Mouse (Mus musculus) hindbrain, embryonic 14.5 days (tissue): ENCODE data around the gene Med27. TPM values are rescaled to one million over a fixed set of nuclear protein-coding genes. Genes with fewer than 3 reads are reported as not detected.

Experiments
- ATAC-seq: fragments of 200-750 bp; cut with Nextera tagmentation; 2 replicates; pipeline ENCODE4 v1.8.0; 2017; ENCODE audit warnings: moderate number of reproducible peaks, mild to moderate bottlenecking, moderate TSS enrichment, moderate library complexity; ENCODE audit not compliant: low FRiP score
- DNase-seq: peaks from one replicate; pipeline ENCODE4 v3.0.0-alpha.2; 2015; ENCODE audit warnings: low spot score
- H3K27ac ChIP-seq: fragments of 300-500 bp; sonication (generic); 2 replicates; pipeline ENCODE4 v1.5.1; 2014; ENCODE audit warnings: mild to moderate bottlenecking, moderate library complexity
- H3K27me3 ChIP-seq: fragments of 300-500 bp; sonication (generic); 2 replicates; pipeline ENCODE4 v1.6.1; 2014; ENCODE audit warnings: mild to moderate bottlenecking, low read length, mixed read lengths; ENCODE audit not compliant: control insufficient read depth, insufficient read depth
- H3K36me3 ChIP-seq: fragments of 300-500 bp; sonication (generic); replicated peaks from 2 replicates; pipeline ENCODE4 v1.6.1; 2014; ENCODE audit not compliant: control insufficient read depth, insufficient read depth
- H3K4me1 ChIP-seq: fragments of 300-500 bp; sonication (generic); replicated peaks from 2 replicates; pipeline ENCODE4 v1.6.1; 2014; ENCODE audit warnings: antibody characterized with exemption, low read length, mixed read lengths; ENCODE audit not compliant: control insufficient read depth, insufficient read depth
- H3K4me2 ChIP-seq: fragments of 300-500 bp; sonication (generic); replicated peaks from 2 replicates; pipeline ENCODE4 v1.6.1; 2014; ENCODE audit warnings: mild to moderate bottlenecking, moderate library complexity
- H3K4me3 ChIP-seq: fragments of 300-500 bp; sonication (generic); replicated peaks from 2 replicates; pipeline ENCODE4 v1.5.1; 2014; ENCODE audit warnings: mild to moderate bottlenecking, low read length
- H3K9ac ChIP-seq: fragments of 300-500 bp; sonication (generic); 2 replicates; pipeline ENCODE4 v1.6.1; 2014
- H3K9me3 ChIP-seq: fragments of 300-500 bp; sonication (generic); 2 replicates; pipeline ENCODE4 v1.6.1; 2016; ENCODE audit warnings: low read length; ENCODE audit not compliant: control insufficient read depth
- WGBS: fragments of 180-500 bp; shearing (Covaris S2); extraction: QIAGEN DNeasy Blood & Tissue Kit; methylation state at CpG from one replicate; pipeline ENCODE4 v1.1.7; 2014; 5-methylcytosine and 5-hydroxymethylcytosine counted together
- polyA plus RNA-seq: library from polyadenylated mRNA; unstranded; fragments of >200 nt; fragmentation: Nextera tagmentation; extraction: Ambion mirVana; gene quantifications from 2 replicates; pipeline ENCODE4 v1.2.1, GENCODE M21; 2014

Med27 gene
- polyA plus RNA-seq, 1 experiment from 2014 or later, result 71.9 TPM

DNA sequence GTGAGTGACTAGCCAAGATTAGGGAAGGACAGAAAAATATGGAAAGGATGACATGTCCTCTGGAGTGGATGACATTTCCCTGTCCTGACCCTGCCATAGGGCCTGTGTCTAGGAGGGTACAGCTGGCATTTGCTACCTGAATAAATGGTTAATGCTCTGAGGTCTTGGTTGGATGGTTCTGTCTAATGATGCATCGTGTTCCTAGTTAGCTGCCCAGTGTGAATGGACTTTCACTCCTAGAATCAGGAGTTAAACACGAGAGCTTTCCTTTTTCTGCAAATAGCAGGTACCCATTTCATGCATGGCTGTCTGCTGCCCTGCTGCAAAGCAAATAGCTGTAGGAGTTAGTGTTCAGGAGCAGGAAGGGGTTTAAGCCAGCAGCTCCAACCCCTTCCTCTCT is 141.0 kb downstream of the Med27 start:
- Histone ChIP-seq H3K27ac (no peak overlapping the region), H3K27me3 (no peaks in the 10 kb centered on the region), H3K9ac (no peak overlapping the region), H3K4me1 (peaks cover 31% of the 10 kb centered on the region), H3K4me2 (no peak overlapping the region), H3K36me3 (no peaks in the 10 kb centered on the region), H3K4me3 (no peak overlapping the region), H3K9me3 (no peaks in the 10 kb centered on the region)
- DNase-seq, result no peak
- WGBS, result 57% methylated on average over 2 of the region's 2 CpGs
- no peak for ATAC-seq

- Histone ChIP-seq H3K36me3 (no peaks in the 10 kb centered on the region), H3K9me3 (no peaks in the 10 kb centered on the region), H3K27ac (peak overlapping the region; percentile 52), H3K4me3 (no peak overlapping the region), H3K4me2 (no peak overlapping the region), H3K27me3 (no peaks in the 10 kb centered on the region), H3K9ac (peak overlapping the region; percentile 21; the same call in 1 of the 2 replicates), H3K4me1 (peaks cover 36% of the 10 kb centered on the region)
- ATAC-seq (no peak), DNase-seq (no peak)
- WGBS, result 63% methylated on average over 13 of the region's 13 CpGs
Observed at GRCm38 (mm10) chr2:29488379-29489236, 142.0 kb downstream of the Med27 start.

GRCm38 (mm10) chr2:29491656-29492055 is 145.0 kb downstream of the Med27 start:
- no peaks in the 10 kb centered on the region for H3K9me3 ChIP-seq
- no peak for DNase-seq
- H3K4me2 ChIP-seq, result no peak overlapping the region
- H3K4me3 ChIP-seq, result no peak overlapping the region
- peaks cover 52% of the 10 kb centered on the region for H3K4me1 ChIP-seq
- H3K9ac ChIP-seq, result no peak overlapping the region; the same call in 1 of the 2 replicates
- WGBS, result 68% methylated on average over 6 of the region's 6 CpGs
- H3K36me3 ChIP-seq, result no peaks in the 10 kb centered on the region
- H3K27ac ChIP-seq, result no peak overlapping the region
- ATAC-seq, result no peak
- H3K27me3 ChIP-seq, result no peaks in the 10 kb centered on the region

DNA sequence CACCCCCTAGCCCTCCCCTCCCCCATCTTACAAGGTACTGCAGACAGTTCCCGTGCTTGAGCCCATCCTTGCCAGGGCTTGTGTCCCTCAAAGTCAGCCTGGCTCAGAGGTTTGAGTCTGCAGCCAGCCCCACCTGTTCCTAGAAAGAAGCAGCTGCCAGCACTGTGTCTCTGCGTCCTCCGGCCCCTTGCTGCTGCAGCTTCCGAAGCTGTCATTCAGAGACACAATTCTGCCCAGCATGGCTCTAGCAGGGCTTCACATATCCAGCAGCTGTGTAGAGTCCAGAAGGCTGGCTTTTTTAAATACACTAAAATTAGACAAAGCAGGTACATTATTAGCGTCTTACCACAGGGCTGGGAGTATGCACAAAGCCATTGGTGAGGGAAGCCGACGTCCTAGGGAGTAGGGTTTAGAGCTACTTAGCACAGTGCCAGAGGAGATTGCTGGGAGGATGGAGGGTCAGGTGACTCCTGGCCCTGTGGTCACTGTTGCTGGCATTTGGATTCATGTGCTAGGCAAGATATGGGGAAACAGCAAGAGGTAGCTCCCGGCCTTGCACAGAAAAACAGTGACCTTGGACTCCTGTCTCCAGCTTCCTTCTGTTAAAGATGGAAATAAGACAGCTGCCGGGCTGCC is 146.9 kb downstream of the Med27 start:
- peak overlapping the region; percentile 16 for H3K27ac ChIP-seq
- no peak overlapping the region for H3K4me2 ChIP-seq
- H3K27me3 ChIP-seq, result no peaks in the 10 kb centered on the region
- DNase-seq, result no peak
- no peak overlapping the region for H3K9ac ChIP-seq
- peaks cover 40% of the 10 kb centered on the region for H3K4me1 ChIP-seq
- peak; percentile 35 for ATAC-seq
- H3K36me3 ChIP-seq, result no peaks in the 10 kb centered on the region
- no peak overlapping the region for H3K4me3 ChIP-seq
- no peaks in the 10 kb centered on the region for H3K9me3 ChIP-seq
- WGBS, result 18% methylated on average over 9 of the region's 9 CpGs

DNA sequence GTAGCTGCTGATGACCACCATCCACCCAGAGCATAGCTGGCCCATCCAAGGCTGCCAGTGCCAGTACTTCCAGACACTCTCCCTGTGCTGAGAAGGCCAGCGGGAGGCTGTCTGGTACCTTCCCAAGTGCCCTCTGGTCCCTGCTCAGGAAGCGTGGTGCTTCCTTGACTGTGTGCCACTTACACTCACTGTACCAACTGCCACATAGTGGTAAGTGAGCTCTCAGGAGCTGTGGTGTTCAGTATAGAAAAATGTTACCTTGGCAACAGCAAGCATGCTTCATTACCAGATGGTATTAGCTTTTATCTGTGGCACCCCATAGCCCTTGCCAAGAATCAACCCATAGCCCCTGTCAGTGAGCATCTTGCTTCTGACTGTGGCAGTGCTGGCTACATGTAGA is 148.7 kb downstream of the Med27 start:
- peak; percentile 41; the same call in 1 of the 2 replicates for ATAC-seq
- Histone ChIP-seq H3K27ac (0 out of 2 replicates have a peak overlapping the region, but pooled peaks have one; percentile 12), H3K4me2 (no peak overlapping the region), H3K4me3 (no peak overlapping the region), H3K9me3 (no peaks in the 10 kb centered on the region), H3K27me3 (no peaks in the 10 kb centered on the region), H3K9ac (0 out of 2 replicates have a peak overlapping the region, but pooled peaks have one; percentile 10), H3K4me1 (peaks cover 30% of the 10 kb centered on the region), H3K36me3 (no peaks in the 10 kb centered on the region)
- no peak for DNase-seq
- WGBS, result 62% methylated on average over 2 of the region's 2 CpGs

GRCm38 (mm10) chr2:29500601-29501350 is 154.2 kb downstream of the Med27 start:
- WGBS, result 48% methylated on average over 9 of the region's 9 CpGs
- Histone ChIP-seq H3K27ac (no peak overlapping the region), H3K9me3 (no peaks in the 10 kb centered on the region), H3K4me1 (peaks cover 2% of the 10 kb centered on the region; the same call in 1 of the 2 replicates), H3K4me2 (no peak overlapping the region), H3K4me3 (no peak overlapping the region), H3K27me3 (no peaks in the 10 kb centered on the region), H3K9ac (no peak overlapping the region), H3K36me3 (no peaks in the 10 kb centered on the region)
- DNase-seq, result no peak
- no peak for ATAC-seq

DNA sequence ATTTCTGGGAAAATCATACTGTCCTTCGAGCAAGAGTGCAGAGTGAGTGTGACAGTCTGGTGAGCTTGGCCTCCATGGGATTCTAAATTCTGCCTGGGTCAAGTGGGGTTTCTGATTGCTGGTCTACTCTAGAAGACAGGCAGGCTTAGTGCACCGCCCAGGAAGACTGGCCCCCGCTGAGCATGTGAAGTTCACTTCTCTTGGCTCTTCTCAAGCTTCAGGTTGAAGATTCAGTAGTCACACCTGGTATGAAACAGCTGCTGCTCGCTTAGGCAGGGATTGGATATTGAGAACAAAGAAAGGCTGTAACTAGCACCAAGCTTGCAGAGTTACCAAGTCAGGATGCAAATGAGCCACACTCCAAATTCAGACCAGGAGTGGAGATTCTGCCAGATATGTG is 154.8 kb downstream of the Med27 start:
- no peaks in the 10 kb centered on the region for H3K4me1 ChIP-seq
- 86% methylated on average over 4 of the region's 4 CpGs for WGBS

GRCm38 (mm10) chr2:29504848-29505247 is 158.2 kb downstream of the Med27 start:
- H3K36me3 ChIP-seq, result 0 out of 2 replicates have a peak, but pooled peaks cover under 1% of the 10 kb centered on the region
- H3K9me3 ChIP-seq, result no peaks in the 10 kb centered on the region
- WGBS, result 64% methylated on average over 6 of the region's 6 CpGs
- no peaks in the 10 kb centered on the region for H3K27me3 ChIP-seq
- ATAC-seq, result no peak
- H3K4me2 ChIP-seq, result no peak overlapping the region
- no peak overlapping the region for H3K4me3 ChIP-seq
- H3K4me1 ChIP-seq, result no peaks in the 10 kb centered on the region
- H3K9ac ChIP-seq, result no peak overlapping the region
- no peak overlapping the region for H3K27ac ChIP-seq
- no peak for DNase-seq

More for the DNA sequence above, 154.8 kb downstream of the Med27 start:
- no peaks in the 10 kb centered on the region for H3K36me3 ChIP-seq
- no peaks in the 10 kb centered on the region for H3K9me3 ChIP-seq
- H3K27me3 ChIP-seq, result no peaks in the 10 kb centered on the region
- no peak overlapping the region for H3K4me2 ChIP-seq
- no peak overlapping the region for H3K27ac ChIP-seq
- H3K9ac ChIP-seq, result no peak overlapping the region
- ATAC-seq (no peak), DNase-seq (no peak)
- no peak overlapping the region for H3K4me3 ChIP-seq

DNA sequence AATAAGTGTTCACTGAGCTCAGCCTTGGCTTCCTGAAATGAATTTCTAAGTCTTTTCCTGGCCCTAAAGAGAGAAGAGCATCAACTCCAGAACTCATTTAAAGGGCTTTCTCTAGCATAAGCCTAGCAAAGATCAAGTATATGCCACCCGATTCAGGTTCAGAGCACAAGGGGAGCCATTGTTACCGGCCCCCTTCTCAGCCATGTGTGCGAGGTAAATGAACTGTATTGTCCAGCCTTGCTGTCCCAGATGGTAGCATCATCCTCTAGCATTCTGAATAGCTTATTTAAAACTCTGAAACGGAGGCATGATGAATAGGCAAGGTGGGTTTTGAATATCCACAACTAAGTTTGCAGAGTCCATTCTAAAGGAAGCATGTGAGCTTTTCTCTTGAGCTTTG is 159.8 kb downstream of the Med27 start:
- H3K4me3 ChIP-seq, result no peak overlapping the region
- no peaks in the 10 kb centered on the region for H3K4me1 ChIP-seq
- 29% methylated on average over 4 of the region's 4 CpGs for WGBS
- no peak overlapping the region for H3K4me2 ChIP-seq
- DNase-seq (no peak), ATAC-seq (no peak)
- no peaks in the 10 kb centered on the region for H3K27me3 ChIP-seq
- no peak overlapping the region for H3K9ac ChIP-seq
- no peak overlapping the region for H3K27ac ChIP-seq
- H3K36me3 ChIP-seq, result 0 out of 2 replicates have a peak, but pooled peaks cover 5% of the 10 kb centered on the region
- H3K9me3 ChIP-seq, result no peaks in the 10 kb centered on the region
